Mouse (Mus musculus) C2C12 (cell line): ENCODE data around the gene Fam169b.

Source experiments
- CEBPB ChIP-seq: IDR thresholded peaks from one replicate; pipeline ENCODE4 v1.6.1; 2011; ENCODE audit warnings: low read depth, mild to moderate bottlenecking, control low read depth, moderate library complexity
- CTCF ChIP-seq: IDR thresholded peaks from one replicate; pipeline ENCODE4 v1.5.1; 2011; ENCODE audit not compliant: control insufficient read depth, insufficient read depth, insufficient read length
- FOSL1 ChIP-seq: IDR thresholded peaks from one replicate; pipeline ENCODE4 v1.8.0; 2011; ENCODE audit warnings: mild to moderate bottlenecking, low read length; ENCODE audit not compliant: poor library complexity, insufficient read depth, severe bottlenecking
- MAX ChIP-seq: IDR thresholded peaks from one replicate; pipeline ENCODE4 v1.6.1; 2011; ENCODE audit warnings: mild to moderate bottlenecking, control low read depth
- MYOG ChIP-seq: IDR thresholded peaks from one replicate; pipeline ENCODE4 v1.6.1; 2011; ENCODE audit not compliant: control insufficient read depth, insufficient read length; ENCODE audit errors: extremely low read depth
- USF1 ChIP-seq: IDR thresholded peaks from one replicate; pipeline ENCODE4 v1.6.1; 2011; ENCODE audit warnings: low read depth, mild to moderate bottlenecking, control low read depth, moderate library complexity

DNA sequence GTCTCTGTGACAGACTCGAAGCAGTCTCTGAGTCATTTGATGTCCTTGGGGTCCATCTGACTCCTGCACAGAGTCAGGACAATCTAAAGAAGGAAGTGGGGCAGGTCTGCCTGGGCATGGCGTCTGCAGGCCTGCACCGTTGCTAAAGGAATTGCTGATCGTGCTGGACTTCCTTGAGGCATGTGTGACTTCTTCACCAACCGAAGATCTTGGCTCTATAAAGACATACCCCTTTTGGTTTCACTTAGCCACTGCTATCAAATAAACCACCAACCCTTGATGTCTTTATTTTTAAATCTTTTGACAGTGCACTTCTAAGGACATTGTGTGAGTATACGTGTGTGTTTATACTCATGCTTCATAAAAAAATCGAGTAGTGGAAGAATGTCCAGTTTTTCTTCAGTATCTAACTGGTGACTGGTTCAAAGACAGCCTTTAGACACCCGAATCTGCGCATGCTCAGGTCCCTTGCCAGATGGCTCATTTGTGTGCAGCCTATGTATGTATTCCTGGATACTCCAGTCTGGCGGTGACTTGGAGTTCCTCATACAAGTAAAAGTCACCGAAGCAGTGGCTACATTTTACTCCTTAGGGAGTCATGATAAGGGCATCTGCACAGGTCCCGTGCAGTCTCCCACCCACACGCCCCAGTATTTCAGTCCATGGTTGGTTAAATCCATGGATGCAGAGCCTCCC is 24.9 kb downstream of the Fam169b start:
- TF ChIP-seq MAX (no peak), CTCF (no peak), MYOG (no peak), CEBPB (no peak), USF1 (no peak), FOSL1 (no peak)
